Mouse (Mus musculus) hindbrain, embryonic 12.5 days (tissue): ENCODE results near the gene Agbl5. TPM values are rescaled to one million over a fixed set of nuclear protein-coding genes. Genes with fewer than 3 reads are reported as not detected.

Experiments
- polyA plus RNA-seq: library from polyadenylated mRNA; unstranded; fragments of >200 nt; fragmentation: Nextera tagmentation; extraction: Ambion mirVana; gene quantifications from 2 replicates; pipeline ENCODE4 v1.2.1, GENCODE M21; 2016

Gene Agbl5
- polyA plus RNA-seq, 1 experiment from 2014 or later: 32.4 TPM

Other genes with a start within 250 kb of the Agbl5 start
- gene Slc35f6, start 240.8 kb upstream of the Agbl5 start, polyA plus RNA-seq: 28.2 and 29.3 TPM in 2 replicates
- gene Cenpa, start 221.9 kb upstream of the Agbl5 start, polyA plus RNA-seq: 200 and 221 TPM in 2 replicates
- gene Dpysl5, start 177.1 kb upstream of the Agbl5 start, polyA plus RNA-seq: 135 and 156 TPM in 2 replicates
- gene Mapre3, start 74.1 kb upstream of the Agbl5 start, polyA plus RNA-seq: 73.1 and 81.0 TPM in 2 replicates
- 66.8 and 68.5 TPM in 2 replicates for gene Tmem214, start 20.7 kb upstream of the Agbl5 start, polyA plus RNA-seq
- 256 and 303 TPM in 2 replicates for gene Ost4, start 19.1 kb downstream of the Agbl5 start, polyA plus RNA-seq
- gene Emilin1, start 24.7 kb downstream of the Agbl5 start, polyA plus RNA-seq: 121 and 122 TPM in 2 replicates
- gene Khk, start 32.7 kb downstream of the Agbl5 start, polyA plus RNA-seq: 5.6 and 7.1 TPM in 2 replicates
- 12.4 and 14.2 TPM in 2 replicates for gene Cgref1, start 56.9 kb downstream of the Agbl5 start, polyA plus RNA-seq
- 120 and 127 TPM in 2 replicates for gene Preb, start 71.7 kb downstream of the Agbl5 start, polyA plus RNA-seq
- not detected in 2 replicates for gene Tcf23, start 80.0 kb downstream of the Agbl5 start, polyA plus RNA-seq
- 119 and 122 TPM in 2 replicates for gene Atraid, start 159.6 kb downstream of the Agbl5 start, polyA plus RNA-seq
- 13.8 and 14.0 TPM in 2 replicates for gene Slc5a6, start 160.2 kb downstream of the Agbl5 start, polyA plus RNA-seq
- gene Cad, start 166.1 kb downstream of the Agbl5 start, polyA plus RNA-seq: 32.2 and 32.4 TPM in 2 replicates
- not detected in 2 replicates for gene Dnajc5g, start 217.6 kb downstream of the Agbl5 start, polyA plus RNA-seq
- 15.7 and 16.2 TPM in 2 replicates for gene Slc30a3, start 219.5 kb downstream of the Agbl5 start, polyA plus RNA-seq
- 0.40 and 0.86 TPM in 2 replicates for gene Trim54, start 228.0 kb downstream of the Agbl5 start, polyA plus RNA-seq